Mouse (Mus musculus): Measurements from ENCODE around the gene F10. TPM values are rescaled to one million over a fixed set of nuclear protein-coding genes. Genes with fewer than 3 reads are reported as not detected.

F10 gene
- polyA plus RNA-seq, 1 experiment from 2014 or later = 0.42 TPM

DNA sequence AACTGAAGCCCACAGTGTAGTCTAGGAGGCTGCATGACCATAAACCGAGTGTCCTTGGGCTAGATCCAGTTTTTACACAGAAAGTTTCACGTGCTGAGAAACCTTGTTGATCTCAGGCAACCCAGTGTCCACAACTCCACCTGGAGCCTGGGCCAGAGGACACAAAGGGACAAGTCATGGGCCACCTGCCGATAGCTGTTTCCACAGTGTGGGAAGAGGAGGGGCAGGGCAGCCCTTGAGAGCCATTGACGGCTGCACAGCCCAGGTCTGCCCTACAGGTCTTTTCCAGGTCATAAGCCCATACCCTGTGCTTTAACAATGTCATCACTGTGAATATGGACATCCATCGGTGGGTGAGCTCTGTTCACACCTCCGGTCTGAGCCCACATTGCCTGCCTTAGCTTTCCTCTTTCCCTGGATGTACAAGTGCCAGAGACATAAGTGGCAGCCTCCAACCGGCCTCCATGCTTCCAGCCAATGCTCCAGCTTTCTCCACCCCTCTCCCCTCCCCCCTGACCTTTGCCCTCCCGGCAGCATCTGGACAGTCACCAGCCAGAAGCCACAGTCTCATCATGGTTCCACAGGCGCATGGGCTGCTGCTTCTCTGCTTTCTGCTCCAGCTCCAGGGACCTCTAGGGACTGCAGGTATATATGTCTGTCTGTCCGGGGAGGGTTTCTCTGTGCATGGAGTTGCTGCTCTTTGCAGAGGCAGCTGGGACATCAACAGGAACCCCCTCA lies 11.5 kb upstream of the F10 start, which contains the start of gene F7:
Gene F7 (plus strand): TSS at position 548 of the 738 bp plus-strand sequence.
- H3K27ac ChIP-seq = no peak within 1 kb of the TSS
- H3K27me3 ChIP-seq = no peaks in the 10 kb centered on the region
- H3K4me1 ChIP-seq (replicated peaks) = no peaks in the 10 kb centered on the region
- no peak for ATAC-seq
- WGBS = 75% methylated on average over 10 of the region's 10 CpGs
- H3K9me3 ChIP-seq = no peaks in the 10 kb centered on the region
- H3K9ac ChIP-seq (replicated peaks) = no peak within 1 kb of the TSS
- no peak within 1 kb of the TSS for H3K4me2 ChIP-seq (replicated peaks)
- H3K4me3 ChIP-seq (replicated peaks) = no peak within 1 kb of the TSS
- peaks cover 13% of the 10 kb centered on the region for H3K36me3 ChIP-seq

GRCm38 (mm10) chr8:13027615-13028014 lies 9.5 kb upstream of the F10 start:
- H3K9me3 ChIP-seq = no peaks in the 10 kb centered on the region
- ATAC-seq = no peak
- 0 out of 2 replicates have a peak, but pooled peaks cover 4% of the 10 kb centered on the region for H3K36me3 ChIP-seq
- WGBS = 90% methylated on average over 5 of the region's 5 CpGs
- no peaks in the 10 kb centered on the region for H3K4me1 ChIP-seq (replicated peaks)
- no peak overlapping the region for H3K4me2 ChIP-seq (replicated peaks)
- no peak overlapping the region for H3K4me3 ChIP-seq (replicated peaks)
- H3K9ac ChIP-seq (replicated peaks) = no peak overlapping the region
- H3K27me3 ChIP-seq = no peaks in the 10 kb centered on the region
- no peak overlapping the region for H3K27ac ChIP-seq

DNA sequence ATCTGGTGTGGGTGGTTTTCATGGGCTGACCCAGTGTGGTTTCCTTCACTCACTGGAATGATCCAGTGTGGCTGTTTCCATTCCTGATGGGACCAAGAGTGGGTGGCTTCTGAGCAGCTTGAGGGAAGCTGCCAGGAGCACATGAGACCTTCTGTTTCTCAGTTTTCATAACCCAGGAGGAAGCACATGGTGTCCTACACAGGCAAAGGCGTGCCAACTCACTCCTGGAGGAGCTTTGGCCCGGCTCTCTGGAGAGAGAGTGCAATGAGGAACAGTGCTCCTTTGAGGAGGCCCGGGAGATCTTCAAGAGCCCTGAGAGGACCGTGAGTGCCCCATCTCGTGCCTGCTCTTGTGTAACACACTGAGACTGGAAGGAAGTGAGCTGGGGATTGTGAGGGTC lies 8.6 kb upstream of the F10 start:
- Histone ChIP-seq H3K9ac (replicated peaks) (no peak overlapping the region), H3K4me3 (replicated peaks) (no peak overlapping the region), H3K9me3 (no peaks in the 10 kb centered on the region), H3K4me1 (replicated peaks) (no peaks in the 10 kb centered on the region), H3K27me3 (no peaks in the 10 kb centered on the region), H3K27ac (no peak overlapping the region), H3K4me2 (replicated peaks) (no peak overlapping the region), H3K36me3 (0 out of 2 replicates have a peak, but pooled peaks cover 4% of the 10 kb centered on the region)
- no peak for ATAC-seq
- 81% methylated on average over 5 of the region's 5 CpGs for WGBS

DNA sequence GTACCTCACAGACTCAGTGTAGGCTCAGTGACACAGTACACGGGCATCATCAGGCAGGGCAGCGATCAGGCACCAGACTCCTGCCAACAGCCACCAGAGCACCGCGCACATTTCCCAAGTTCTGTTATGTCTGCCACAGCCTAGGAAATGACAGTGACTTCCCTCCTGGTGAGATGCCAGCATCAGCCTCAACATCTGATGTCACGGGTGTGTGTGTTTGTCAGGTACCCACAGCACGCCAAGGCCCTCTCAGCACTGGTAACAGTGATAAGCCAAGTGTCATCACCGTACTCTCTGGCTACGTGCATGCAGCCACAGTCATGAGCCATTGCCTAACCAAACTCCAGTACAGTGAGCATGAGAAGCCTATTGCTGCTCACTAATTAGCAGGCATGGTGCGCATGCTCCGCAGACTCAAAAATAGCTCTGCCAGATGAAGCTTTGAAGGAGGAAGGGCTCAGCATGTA lies 729 bp upstream of the F10 start:
- Histone ChIP-seq H3K36me3 (no peaks in the 10 kb centered on the region), H3K27me3 (no peaks in the 10 kb centered on the region), H3K4me1 (replicated peaks) (no peaks in the 10 kb centered on the region), H3K4me3 (replicated peaks) (no peak overlapping the region), H3K9me3 (no peaks in the 10 kb centered on the region), H3K9ac (replicated peaks) (no peak overlapping the region), H3K27ac (no peak overlapping the region), H3K4me2 (replicated peaks) (no peak overlapping the region)
- ATAC-seq = no peak
- WGBS = 92% methylated on average over 10 of the region's 10 CpGs

- Histone ChIP-seq H3K36me3 (no peaks in the 10 kb centered on the region), H3K27me3 (no peaks in the 10 kb centered on the region), H3K4me3 (replicated peaks) (no peak overlapping the region), H3K27ac (no peak overlapping the region), H3K4me1 (replicated peaks) (no peaks in the 10 kb centered on the region), H3K9me3 (no peaks in the 10 kb centered on the region), H3K4me2 (replicated peaks) (no peak overlapping the region), H3K9ac (replicated peaks) (no peak overlapping the region)
- no peak for ATAC-seq
- 38% methylated on average over 5 of the region's 5 CpGs for WGBS
Measured at GRCm38 (mm10) chr8:13037569-13037968, 461 bp downstream of the F10 start.

GRCm38 (mm10) chr8:13039054-13039453 lies 1.9 kb downstream of the F10 start:
- no peaks in the 10 kb centered on the region for H3K36me3 ChIP-seq
- no peaks in the 10 kb centered on the region for H3K9me3 ChIP-seq
- H3K4me2 ChIP-seq (replicated peaks) = no peak overlapping the region
- 77% methylated on average over 6 of the region's 6 CpGs for WGBS
- no peak overlapping the region for H3K27ac ChIP-seq
- H3K4me3 ChIP-seq (replicated peaks) = no peak overlapping the region
- no peak overlapping the region for H3K9ac ChIP-seq (replicated peaks)
- ATAC-seq = no peak
- H3K27me3 ChIP-seq = no peaks in the 10 kb centered on the region
- no peaks in the 10 kb centered on the region for H3K4me1 ChIP-seq (replicated peaks)

DNA sequence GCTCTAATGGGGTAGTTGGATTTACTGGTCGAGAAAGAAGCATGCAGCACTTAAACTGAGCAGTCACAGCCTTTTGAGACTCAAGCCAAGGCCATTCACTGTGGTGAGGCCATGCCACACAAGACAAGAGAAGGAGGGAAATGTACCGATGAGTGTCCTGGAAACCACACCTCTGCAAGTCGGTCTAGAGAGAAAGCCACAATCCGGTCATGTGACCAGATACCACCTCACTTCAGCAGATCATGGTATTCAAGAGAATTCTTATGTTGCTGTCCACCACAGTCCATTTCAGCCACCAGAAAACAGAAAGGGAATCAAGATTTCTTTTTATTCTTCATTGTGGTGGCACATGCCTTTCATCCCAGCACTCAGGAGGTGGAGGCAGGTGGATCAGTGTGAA lies 4.4 kb downstream of the F10 start:
- no peaks in the 10 kb centered on the region for H3K36me3 ChIP-seq
- no peak overlapping the region for H3K27ac ChIP-seq
- no peak overlapping the region for H3K4me2 ChIP-seq (replicated peaks)
- H3K4me1 ChIP-seq (replicated peaks) = no peaks in the 10 kb centered on the region
- no peak overlapping the region for H3K9ac ChIP-seq (replicated peaks)
- no peaks in the 10 kb centered on the region for H3K9me3 ChIP-seq
- no peak overlapping the region for H3K4me3 ChIP-seq (replicated peaks)
- no peak for ATAC-seq
- H3K27me3 ChIP-seq = no peaks in the 10 kb centered on the region
- 82% methylated on average over 4 of the region's 4 CpGs for WGBS

DNA sequence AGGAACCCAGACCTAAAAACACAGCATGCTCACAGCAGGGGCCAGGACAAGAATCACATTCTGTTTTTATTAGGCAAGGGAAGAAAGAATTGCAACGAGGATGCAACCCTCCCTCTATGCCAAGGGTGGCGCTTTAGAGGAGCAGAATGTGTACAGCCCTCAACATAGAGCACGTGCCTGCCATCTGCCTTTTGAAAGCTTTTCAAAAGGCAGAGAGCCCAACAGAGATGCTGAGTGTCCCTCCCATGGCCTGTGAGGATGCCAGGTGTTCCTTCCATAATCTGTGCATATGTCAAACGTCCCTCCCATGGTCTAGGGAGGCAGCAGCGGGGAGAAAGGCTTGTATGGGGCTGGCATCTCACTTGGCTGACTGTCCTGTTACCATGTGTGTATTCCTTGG lies 10.5 kb downstream of the F10 start:
- H3K4me3 ChIP-seq (replicated peaks) = no peak overlapping the region
- ATAC-seq = no peak
- no peaks in the 10 kb centered on the region for H3K36me3 ChIP-seq
- H3K9me3 ChIP-seq = no peaks in the 10 kb centered on the region
- H3K27ac ChIP-seq = no peak overlapping the region
- WGBS = 56% methylated on average over 5 of the region's 5 CpGs
- no peak overlapping the region for H3K9ac ChIP-seq (replicated peaks)
- no peaks in the 10 kb centered on the region for H3K4me1 ChIP-seq (replicated peaks)
- H3K27me3 ChIP-seq = no peaks in the 10 kb centered on the region
- H3K4me2 ChIP-seq (replicated peaks) = no peak overlapping the region

DNA sequence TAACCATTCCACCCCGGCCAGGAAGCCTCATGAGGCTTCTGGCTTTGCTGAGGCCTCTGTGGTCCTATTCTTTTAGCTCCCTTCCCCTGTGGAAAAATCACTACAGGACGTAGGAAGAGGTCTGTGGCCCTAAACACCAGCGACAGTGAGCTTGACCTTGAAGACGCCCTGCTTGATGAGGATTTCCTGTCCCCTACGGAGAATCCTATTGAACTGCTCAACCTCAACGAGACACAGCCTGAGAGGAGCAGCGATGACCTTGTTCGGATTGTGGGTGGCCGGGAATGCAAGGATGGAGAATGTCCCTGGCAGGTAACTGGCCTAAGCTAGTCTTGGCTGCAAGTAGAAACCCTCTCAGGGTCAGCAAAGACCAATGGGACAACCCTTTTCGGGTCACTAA lies 13.4 kb downstream of the F10 start:
- no peaks in the 10 kb centered on the region for H3K36me3 ChIP-seq
- no peak for ATAC-seq
- no peaks in the 10 kb centered on the region for H3K27me3 ChIP-seq
- H3K27ac ChIP-seq = no peak overlapping the region
- H3K4me3 ChIP-seq (replicated peaks) = no peak overlapping the region
- no peak overlapping the region for H3K9ac ChIP-seq (replicated peaks)
- WGBS = 76% methylated on average over 10 of the region's 10 CpGs
- no peaks in the 10 kb centered on the region for H3K9me3 ChIP-seq
- no peak overlapping the region for H3K4me2 ChIP-seq (replicated peaks)
- no peaks in the 10 kb centered on the region for H3K4me1 ChIP-seq (replicated peaks)

- WGBS = 88% methylated on average over 4 of the region's 4 CpGs
- H3K9ac ChIP-seq (replicated peaks) = no peak overlapping the region
- no peaks in the 10 kb centered on the region for H3K4me1 ChIP-seq (replicated peaks)
- no peak overlapping the region for H3K4me2 ChIP-seq (replicated peaks)
- H3K9me3 ChIP-seq = no peaks in the 10 kb centered on the region
- no peak overlapping the region for H3K27ac ChIP-seq
- H3K4me3 ChIP-seq (replicated peaks) = no peak overlapping the region
- H3K27me3 ChIP-seq = no peaks in the 10 kb centered on the region
- ATAC-seq = no peak
- no peaks in the 10 kb centered on the region for H3K36me3 ChIP-seq
Measured at GRCm38 (mm10) chr8:13057351-13057750, 20.2 kb downstream of the F10 start.

GRCm38 (mm10) chr8:13060441-13061150 lies 23.5 kb downstream of the F10 start, which contains the start of gene Proz:
Proz (plus strand) TSS chr8:13060914.
- Histone ChIP-seq H3K4me2 (replicated peaks) (no peak within 1 kb of the TSS), H3K4me3 (replicated peaks) (no peak within 1 kb of the TSS), H3K4me1 (replicated peaks) (no peaks in the 10 kb centered on the region), H3K9ac (replicated peaks) (no peak within 1 kb of the TSS), H3K27me3 (no peaks in the 10 kb centered on the region), H3K36me3 (no peaks in the 10 kb centered on the region), H3K9me3 (no peaks in the 10 kb centered on the region), H3K27ac (no peak within 1 kb of the TSS)
- WGBS = 84% methylated on average over 17 of the region's 17 CpGs
- no peak for ATAC-seq

- Histone ChIP-seq H3K27me3 (no peaks in the 10 kb centered on the region), H3K4me1 (replicated peaks) (no peaks in the 10 kb centered on the region), H3K27ac (no peak overlapping the region), H3K36me3 (no peaks in the 10 kb centered on the region), H3K9me3 (no peaks in the 10 kb centered on the region), H3K4me3 (replicated peaks) (no peak overlapping the region), H3K9ac (replicated peaks) (no peak overlapping the region), H3K4me2 (replicated peaks) (no peak overlapping the region)
- no peak for ATAC-seq
- WGBS = 82% methylated on average over 16 of the region's 16 CpGs
Measured at GRCm38 (mm10) chr8:13063112-13063511, 26.0 kb downstream of the F10 start.
